Mouse (Mus musculus) neural tube, embryonic 14.5 days (tissue): ENCODE measurements around the gene Klhl31. TPM values are rescaled to one million over a fixed set of nuclear protein-coding genes. Genes with fewer than 3 reads are reported as not detected.

Experiments
- ATAC-seq: fragments of 200-750 bp; cut with Nextera tagmentation; 2 replicates; pipeline ENCODE4 v1.8.0; 2017; ENCODE audit warnings: low read depth, mild to moderate bottlenecking, moderate TSS enrichment, moderate library complexity
- H3K27ac ChIP-seq: fragments of 300-500 bp; sonication (generic); 2 replicates; pipeline ENCODE4 v1.5.1; 2014; ENCODE audit warnings: low read depth, mild to moderate bottlenecking, control low read depth, low read length, moderate library complexity, mixed read lengths
- H3K27me3 ChIP-seq: fragments of 300-500 bp; sonication (generic); 2 replicates; pipeline ENCODE4 v1.6.1; 2014; ENCODE audit warnings: low read length; ENCODE audit not compliant: control insufficient read depth, insufficient read depth
- H3K36me3 ChIP-seq: fragments of 300-500 bp; sonication (generic); 2 replicates; pipeline ENCODE4 v1.6.1; 2014; ENCODE audit warnings: low read length, mixed read lengths; ENCODE audit not compliant: control insufficient read depth, insufficient read depth
- H3K4me1 ChIP-seq: fragments of 300-500 bp; sonication (generic); 2 replicates; pipeline ENCODE4 v1.6.1; 2014; ENCODE audit warnings: low read length; ENCODE audit not compliant: control insufficient read depth, insufficient read depth
- H3K4me2 ChIP-seq: fragments of 300-500 bp; sonication (generic); 2 replicates; pipeline ENCODE4 v1.6.1; 2014; ENCODE audit warnings: mild to moderate bottlenecking, low read depth, low read length, control low read depth
- H3K4me3 ChIP-seq: fragments of 300-500 bp; sonication (generic); 2 replicates; pipeline ENCODE4 v1.5.1; 2014; ENCODE audit warnings: low read depth, low read length, control low read depth, mixed read lengths
- H3K9ac ChIP-seq: fragments of 300-500 bp; sonication (generic); replicated peaks from 2 replicates; pipeline ENCODE4 v1.6.1; 2014; ENCODE audit warnings: low read depth, mild to moderate bottlenecking, control low read depth, low read length, mixed read lengths
- H3K9me3 ChIP-seq: fragments of 300-500 bp; sonication (generic); 2 replicates; pipeline ENCODE4 v1.6.1; 2016; ENCODE audit warnings: low read length; ENCODE audit not compliant: control insufficient read depth
- WGBS: fragments of 180-500 bp; shearing (Covaris S2); extraction: QIAGEN DNeasy Blood & Tissue Kit; methylation state at CpG from one replicate; pipeline ENCODE4 v1.1.7; 2014; 5-methylcytosine and 5-hydroxymethylcytosine counted together
- polyA plus RNA-seq: library from polyadenylated mRNA; unstranded; fragments of >200 nt; fragmentation: Nextera tagmentation; extraction: Ambion mirVana; gene quantifications from 2 replicates; pipeline ENCODE4 v1.2.1, GENCODE M21; 2014

The Klhl31 gene
- polyA plus RNA-seq, 1 experiment from 2014 or later: 0.13 TPM

DNA sequence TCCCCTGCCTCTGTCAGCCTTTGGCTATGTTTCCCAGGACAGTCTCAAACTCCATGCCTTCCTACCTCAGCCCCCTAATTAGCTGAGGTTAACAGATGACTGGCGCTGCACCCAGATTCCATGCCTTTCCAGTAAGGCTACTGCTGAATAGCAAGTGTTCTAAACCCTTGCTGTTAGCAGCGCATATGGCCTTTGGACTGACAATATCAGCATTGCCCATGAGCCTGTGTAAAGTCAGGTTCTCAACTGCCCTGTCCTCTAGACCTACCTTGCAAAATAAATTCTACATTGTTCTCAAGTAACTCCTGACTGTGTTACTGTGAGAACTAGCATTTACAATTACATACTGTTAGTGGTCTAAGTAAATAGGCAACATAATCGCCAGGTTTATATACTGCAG, 3.9 kb upstream of the Klhl31 start:
- Histone ChIP-seq H3K4me1 (no peaks in the 10 kb centered on the region), H3K4me3 (no peak overlapping the region), H3K27ac (no peak overlapping the region), H3K4me2 (no peak overlapping the region), H3K9ac (no peak overlapping the region), H3K27me3 (no peaks in the 10 kb centered on the region), H3K9me3 (no peaks in the 10 kb centered on the region), H3K36me3 (no peaks in the 10 kb centered on the region)
- WGBS: 93% methylated on average over 3 of the region's 3 CpGs
- no peak for ATAC-seq

DNA sequence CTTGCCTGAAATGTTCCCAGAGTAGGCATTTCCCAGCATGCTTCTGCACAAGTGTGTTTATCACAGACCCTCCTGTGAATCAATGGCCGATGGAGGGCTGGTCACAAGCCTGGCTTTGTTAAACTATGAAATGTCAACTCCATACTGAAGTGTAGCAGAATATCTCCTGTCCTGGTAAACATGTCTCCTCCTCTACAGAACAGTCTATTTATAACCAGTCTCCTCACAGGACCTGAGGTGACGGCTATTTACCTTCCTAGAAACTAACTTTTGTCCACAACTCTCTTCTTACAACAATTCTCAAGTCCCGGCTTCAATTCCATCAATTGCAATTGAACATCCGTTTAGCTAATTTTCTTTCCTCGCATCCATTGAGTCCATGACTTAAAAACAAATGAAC, 297 bp upstream of the Klhl31 start:
- no peak overlapping the region for H3K27ac ChIP-seq
- no peak overlapping the region for H3K4me3 ChIP-seq
- no peak for ATAC-seq
- no peaks in the 10 kb centered on the region for H3K27me3 ChIP-seq
- H3K4me2 ChIP-seq: no peak overlapping the region
- H3K9ac ChIP-seq: no peak overlapping the region
- no peaks in the 10 kb centered on the region for H3K36me3 ChIP-seq
- 88% methylated on average over 5 of the region's 5 CpGs for WGBS
- H3K4me1 ChIP-seq: no peaks in the 10 kb centered on the region
- H3K9me3 ChIP-seq: no peaks in the 10 kb centered on the region

DNA sequence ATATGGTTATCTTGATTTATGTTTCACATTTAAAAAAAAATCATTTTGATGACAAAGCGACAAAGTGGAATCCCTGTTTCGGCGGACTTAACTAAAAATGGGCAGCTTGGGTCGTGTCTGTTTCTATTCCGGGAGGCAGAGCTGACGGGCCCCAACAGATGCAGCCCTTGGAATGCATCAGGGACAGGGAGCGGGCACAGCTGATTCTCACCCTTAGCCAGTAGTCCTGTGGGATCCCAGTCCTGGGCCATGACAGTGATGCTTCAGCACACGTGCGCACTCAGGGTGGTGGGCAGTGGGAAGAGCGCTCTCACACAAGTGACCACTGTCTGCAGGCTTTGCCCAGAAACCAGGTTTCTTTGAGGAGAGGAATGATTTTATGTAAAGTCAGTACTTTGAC, 1.1 kb downstream of the Klhl31 start:
- H3K4me1 ChIP-seq: no peaks in the 10 kb centered on the region
- no peak overlapping the region for H3K4me3 ChIP-seq
- no peak overlapping the region for H3K27ac ChIP-seq
- no peaks in the 10 kb centered on the region for H3K9me3 ChIP-seq
- no peak overlapping the region for H3K9ac ChIP-seq
- H3K4me2 ChIP-seq: no peak overlapping the region
- no peak for ATAC-seq
- H3K27me3 ChIP-seq: no peaks in the 10 kb centered on the region
- H3K36me3 ChIP-seq: no peaks in the 10 kb centered on the region
- 86% methylated on average over 10 of the region's 10 CpGs for WGBS

DNA sequence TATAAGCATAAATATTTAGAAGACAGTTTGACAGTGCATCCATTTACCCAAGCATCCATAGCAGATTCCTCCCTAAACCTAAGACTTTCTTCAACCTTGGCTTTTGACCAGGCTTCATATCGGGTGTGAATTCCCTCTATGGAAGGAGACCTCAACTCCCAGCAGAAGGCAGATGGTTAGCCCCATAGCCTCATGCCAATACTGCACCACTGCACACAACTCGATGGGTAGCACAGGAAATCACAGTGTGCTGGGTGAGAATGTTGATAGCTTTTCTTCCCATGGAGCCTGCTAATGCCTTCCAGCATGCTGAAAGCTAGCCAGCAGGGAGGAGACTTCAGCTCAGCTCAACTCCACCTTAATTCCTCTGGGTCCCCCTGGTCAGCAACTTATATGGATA, 8.9 kb downstream of the Klhl31 start:
- Histone ChIP-seq H3K4me3 (no peak overlapping the region), H3K27me3 (no peaks in the 10 kb centered on the region), H3K4me2 (no peak overlapping the region), H3K4me1 (no peaks in the 10 kb centered on the region), H3K27ac (no peak overlapping the region), H3K36me3 (no peaks in the 10 kb centered on the region), H3K9ac (no peak overlapping the region), H3K9me3 (no peaks in the 10 kb centered on the region)
- 79% methylated on average over 2 of the region's 2 CpGs for WGBS
- no peak for ATAC-seq

DNA sequence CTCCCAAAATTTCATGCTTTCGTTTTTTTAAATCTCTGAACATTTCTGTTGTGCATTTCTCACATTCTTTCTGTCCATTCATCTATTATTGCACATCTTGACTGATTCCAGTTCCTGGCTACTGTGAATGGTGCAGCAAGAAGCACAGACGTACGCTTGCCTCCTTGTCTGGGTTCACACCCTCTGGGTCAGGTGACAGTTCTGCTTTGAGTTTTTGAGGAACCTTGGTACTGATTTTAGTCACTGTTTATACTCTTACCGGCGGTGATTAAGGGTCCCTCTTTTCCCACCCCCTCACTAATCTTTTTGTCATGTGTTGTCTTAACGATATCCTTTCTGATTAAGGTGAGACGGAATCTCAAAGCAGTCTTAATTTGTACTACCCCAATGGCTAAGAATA, 15.5 kb downstream of the Klhl31 start:
- H3K9ac ChIP-seq: no peak overlapping the region
- no peak for ATAC-seq
- H3K4me2 ChIP-seq: no peak overlapping the region
- no peaks in the 10 kb centered on the region for H3K9me3 ChIP-seq
- no peak overlapping the region for H3K4me3 ChIP-seq
- H3K27ac ChIP-seq: no peak overlapping the region
- H3K27me3 ChIP-seq: peaks cover 2% of the 10 kb centered on the region; the same call in 1 of the 2 replicates
- H3K36me3 ChIP-seq: no peaks in the 10 kb centered on the region
- no peaks in the 10 kb centered on the region for H3K4me1 ChIP-seq
- 78% methylated on average over 7 of the region's 7 CpGs for WGBS

DNA sequence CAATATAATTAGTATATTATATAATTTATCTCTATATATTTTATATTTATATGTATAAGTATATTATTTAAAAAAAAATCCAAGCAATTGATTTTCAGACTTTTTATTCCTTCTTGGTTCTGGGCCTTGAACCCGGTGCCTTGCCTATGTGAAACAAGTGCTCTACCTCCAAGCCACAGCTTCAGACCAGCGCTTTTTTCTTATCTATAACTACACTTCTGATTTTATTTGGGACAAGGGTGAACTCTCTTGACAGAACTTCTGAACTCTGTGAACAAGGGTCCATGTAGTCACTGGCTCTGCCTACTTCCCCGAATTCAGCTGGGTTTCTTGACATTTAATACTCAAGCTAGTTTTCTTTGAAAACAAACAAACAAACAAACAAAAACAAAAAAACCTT, 17.6 kb downstream of the Klhl31 start:
- WGBS: 91% methylated on average over 3 of the region's 3 CpGs
- Histone ChIP-seq H3K4me2 (no peak overlapping the region), H3K9ac (no peak overlapping the region), H3K4me1 (no peaks in the 10 kb centered on the region), H3K27ac (no peak overlapping the region), H3K9me3 (no peaks in the 10 kb centered on the region), H3K27me3 (peaks cover 2% of the 10 kb centered on the region; the same call in 1 of the 2 replicates), H3K4me3 (no peak overlapping the region), H3K36me3 (no peaks in the 10 kb centered on the region)
- ATAC-seq: no peak

DNA sequence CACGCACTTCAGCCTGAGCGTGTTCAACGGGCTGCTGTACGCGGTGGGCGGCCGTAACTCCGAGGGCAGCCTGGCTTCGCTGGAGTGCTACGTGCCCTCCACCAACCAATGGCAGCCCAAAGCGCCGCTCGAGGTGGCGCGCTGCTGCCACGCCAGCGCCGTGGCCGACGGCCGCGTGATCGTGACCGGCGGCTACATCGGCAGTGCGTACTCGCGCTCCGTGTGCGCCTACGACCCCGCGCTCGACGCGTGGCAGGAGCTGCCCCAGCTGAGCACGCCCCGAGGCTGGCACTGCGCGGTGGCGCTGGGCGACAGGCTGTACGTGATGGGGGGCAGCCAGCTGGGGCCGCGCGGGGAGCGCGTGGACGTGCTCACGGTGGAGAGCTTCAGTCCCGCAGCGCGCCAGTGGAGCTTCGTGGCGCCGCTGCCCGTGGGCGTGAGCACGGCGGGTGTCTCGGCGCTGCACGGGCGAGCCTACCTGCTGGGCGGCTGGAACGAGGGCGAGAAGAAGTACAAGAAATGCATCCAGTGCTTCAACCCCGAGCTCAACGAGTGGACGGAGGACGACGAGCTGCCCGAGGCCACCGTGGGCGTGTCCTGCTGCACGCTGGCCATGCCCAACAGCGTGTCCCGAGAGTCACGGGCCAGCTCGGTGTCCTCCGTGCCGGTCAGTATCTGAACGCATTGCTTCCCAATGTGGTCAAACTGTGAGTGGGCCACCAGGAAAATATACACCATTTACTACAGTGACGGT, 19.1 kb downstream of the Klhl31 start:
- peak overlapping the region; percentile 61 for H3K4me3 ChIP-seq
- H3K9ac ChIP-seq: peak overlapping the region; percentile 60
- H3K36me3 ChIP-seq: no peaks in the 10 kb centered on the region
- H3K4me2 ChIP-seq: peak overlapping the region; percentile 99
- under 1% methylated on average over 85 of the region's 85 CpGs for WGBS
- ATAC-seq: peak; percentile 95
- no peaks in the 10 kb centered on the region for H3K4me1 ChIP-seq
- no peak overlapping the region for H3K27ac ChIP-seq
- H3K27me3 ChIP-seq: peaks cover 2% of the 10 kb centered on the region; the same call in 1 of the 2 replicates
- H3K9me3 ChIP-seq: no peaks in the 10 kb centered on the region

DNA sequence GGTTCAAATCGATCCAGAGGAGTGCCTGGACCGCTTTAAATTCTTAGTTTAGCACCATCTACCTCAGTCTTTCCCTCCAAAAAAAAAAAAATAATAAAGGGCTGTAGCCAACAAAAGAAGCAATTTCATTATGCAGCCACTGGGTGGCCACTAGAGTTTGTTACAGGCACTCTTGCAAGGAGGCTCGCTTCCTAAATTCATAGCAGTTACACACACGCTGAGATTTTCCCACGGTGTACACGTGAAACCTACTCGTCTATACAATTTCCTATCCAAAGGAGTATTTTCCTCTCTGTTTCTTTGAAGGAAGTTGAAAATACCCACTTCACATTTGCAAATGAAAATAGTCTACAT, 19.6 kb downstream of the Klhl31 start:
- Histone ChIP-seq H3K9ac (peak overlapping the region; percentile 60; the same call in 1 of the 2 replicates), H3K4me3 (peak overlapping the region; percentile 61), H3K4me2 (peak overlapping the region; percentile 99), H3K27ac (no peak overlapping the region), H3K36me3 (no peaks in the 10 kb centered on the region), H3K9me3 (no peaks in the 10 kb centered on the region), H3K4me1 (no peaks in the 10 kb centered on the region), H3K27me3 (peaks cover 2% of the 10 kb centered on the region; the same call in 1 of the 2 replicates)
- WGBS: under 1% methylated on average over 7 of the region's 7 CpGs
- ATAC-seq: peak; percentile 62

DNA sequence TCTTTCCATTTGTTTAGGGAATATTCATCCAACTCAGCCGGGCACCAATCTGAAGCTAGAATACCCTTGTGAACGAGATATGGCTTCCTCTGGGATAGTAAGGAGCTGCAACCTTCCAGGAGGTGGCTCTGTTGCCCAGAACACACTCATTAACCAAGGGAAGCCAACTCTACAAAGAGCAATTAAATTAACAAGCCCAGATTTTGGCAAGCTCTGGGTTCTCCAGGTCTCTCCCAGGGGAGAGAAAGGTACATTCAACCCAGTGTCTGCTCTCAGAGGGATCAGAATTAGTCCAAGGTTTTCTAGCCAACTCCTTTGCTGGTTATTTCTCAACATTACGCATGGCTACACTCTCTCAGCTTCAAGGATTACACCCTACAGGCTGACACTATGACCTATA, 26.6 kb downstream of the Klhl31 start:
- Histone ChIP-seq H3K4me3 (no peak overlapping the region), H3K27me3 (no peaks in the 10 kb centered on the region), H3K4me1 (no peaks in the 10 kb centered on the region), H3K9ac (no peak overlapping the region), H3K27ac (no peak overlapping the region), H3K4me2 (no peak overlapping the region), H3K36me3 (no peaks in the 10 kb centered on the region), H3K9me3 (no peaks in the 10 kb centered on the region)
- WGBS: 81% methylated on average over 3 of the region's 3 CpGs
- ATAC-seq: no peak
